Mouse (Mus musculus): ENCODE measurements at regions not wholly inside any gene's neighbourhood (a gene's known extent, or its start where the extent isn't known, plus 50 kb on each side); places are given as distances from the start of the nearest gene placed in this dataset.

- TF ChIP-seq POLR2A (IDR thresholded peaks at IDR 0.05; ENCODE audit: borderline replicate concordance, insufficient read depth, low read length) (no peak), CTCF (IDR thresholded peaks at IDR 0.05; ENCODE audit: borderline replicate concordance, insufficient read depth, low read depth, low read length) (no peak)
These were observed 340.5 kb upstream of the Smim15 start for GRCm38 (mm10) chr13:107703736-107704135.

All from cerebellum, adult 2 months (tissue).